Mouse (Mus musculus) hindbrain, embryonic 14.5 days (tissue): ENCODE data around the gene Erich4. TPM values are rescaled to one million over a fixed set of nuclear protein-coding genes. Genes with fewer than 3 reads are reported as not detected.

Source experiments
- ATAC-seq: fragments of 200-750 bp; cut with Nextera tagmentation; 2 replicates; pipeline ENCODE4 v1.8.0; 2017; ENCODE audit warnings: moderate number of reproducible peaks, mild to moderate bottlenecking, moderate TSS enrichment, moderate library complexity; ENCODE audit not compliant: low FRiP score
- DNase-seq: peaks from one replicate; pipeline ENCODE4 v3.0.0-alpha.2; 2015; ENCODE audit warnings: low spot score
- H3K27ac ChIP-seq: fragments of 300-500 bp; sonication (generic); 2 replicates; pipeline ENCODE4 v1.5.1; 2014; ENCODE audit warnings: mild to moderate bottlenecking, moderate library complexity
- H3K27me3 ChIP-seq: fragments of 300-500 bp; sonication (generic); 2 replicates; pipeline ENCODE4 v1.6.1; 2014; ENCODE audit warnings: mild to moderate bottlenecking, low read length, mixed read lengths; ENCODE audit not compliant: control insufficient read depth, insufficient read depth
- H3K36me3 ChIP-seq: fragments of 300-500 bp; sonication (generic); replicated peaks from 2 replicates; pipeline ENCODE4 v1.6.1; 2014; ENCODE audit not compliant: control insufficient read depth, insufficient read depth
- H3K4me1 ChIP-seq: fragments of 300-500 bp; sonication (generic); replicated peaks from 2 replicates; pipeline ENCODE4 v1.6.1; 2014; ENCODE audit warnings: antibody characterized with exemption, low read length, mixed read lengths; ENCODE audit not compliant: control insufficient read depth, insufficient read depth
- H3K4me2 ChIP-seq: fragments of 300-500 bp; sonication (generic); replicated peaks from 2 replicates; pipeline ENCODE4 v1.6.1; 2014; ENCODE audit warnings: mild to moderate bottlenecking, moderate library complexity
- H3K4me3 ChIP-seq: fragments of 300-500 bp; sonication (generic); replicated peaks from 2 replicates; pipeline ENCODE4 v1.5.1; 2014; ENCODE audit warnings: mild to moderate bottlenecking, low read length
- H3K9ac ChIP-seq: fragments of 300-500 bp; sonication (generic); 2 replicates; pipeline ENCODE4 v1.6.1; 2014
- H3K9me3 ChIP-seq: fragments of 300-500 bp; sonication (generic); 2 replicates; pipeline ENCODE4 v1.6.1; 2016; ENCODE audit warnings: low read length; ENCODE audit not compliant: control insufficient read depth
- WGBS: fragments of 180-500 bp; shearing (Covaris S2); extraction: QIAGEN DNeasy Blood & Tissue Kit; methylation state at CpG from one replicate; pipeline ENCODE4 v1.1.7; 2014; 5-methylcytosine and 5-hydroxymethylcytosine counted together
- polyA plus RNA-seq: library from polyadenylated mRNA; unstranded; fragments of >200 nt; fragmentation: Nextera tagmentation; extraction: Ambion mirVana; gene quantifications from 2 replicates; pipeline ENCODE4 v1.2.1, GENCODE M21; 2014

Gene Erich4
- polyA plus RNA-seq, 1 experiment from 2014 or later = not detected

- no peak overlapping the region for H3K9ac ChIP-seq
- ATAC-seq = no peak
- no peak for DNase-seq
Measured at GRCm38 (mm10) chr7:25644631-25645030, 28.9 kb upstream of the Erich4 start.

DNA sequence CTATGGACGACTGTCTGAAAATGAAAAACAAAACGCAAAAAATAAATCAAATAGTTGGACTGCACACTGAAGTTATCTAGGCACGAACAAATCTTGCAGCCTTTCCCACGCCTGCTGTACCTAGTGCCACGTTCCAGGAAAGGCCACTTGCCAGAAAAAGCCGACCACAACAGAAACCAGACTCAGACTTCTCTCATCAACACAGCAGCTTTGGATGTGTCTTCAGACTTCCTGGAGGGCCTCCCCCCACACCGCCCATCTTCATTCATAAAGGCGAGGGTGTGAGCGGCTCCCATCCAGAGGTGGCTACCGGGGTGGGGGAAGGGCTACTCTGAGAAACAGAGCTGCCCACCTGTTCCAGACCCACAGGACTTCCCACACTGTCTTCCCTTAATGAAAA is 28.4 kb upstream of the Erich4 start:
- DNase-seq (no peak), ATAC-seq (no peak)
- Histone ChIP-seq H3K4me2 (no peak overlapping the region), H3K27ac (no peak overlapping the region), H3K36me3 (peaks cover 29% of the 10 kb centered on the region), H3K27me3 (no peaks in the 10 kb centered on the region), H3K9me3 (no peaks in the 10 kb centered on the region), H3K4me3 (no peak overlapping the region), H3K4me1 (no peaks in the 10 kb centered on the region), H3K9ac (no peak overlapping the region)
- WGBS = 78% methylated on average over 10 of the region's 10 CpGs

More at GRCm38 (mm10) chr7:25644631-25645030, 28.9 kb upstream of the Erich4 start:
- Histone ChIP-seq H3K4me1 (no peaks in the 10 kb centered on the region), H3K9me3 (no peaks in the 10 kb centered on the region), H3K4me2 (no peak overlapping the region), H3K27me3 (no peaks in the 10 kb centered on the region), H3K4me3 (no peak overlapping the region), H3K36me3 (peaks cover 24% of the 10 kb centered on the region), H3K27ac (no peak overlapping the region)
- 80% methylated on average over 4 of the region's 4 CpGs for WGBS

GRCm38 (mm10) chr7:25639754-25640153 is 24.1 kb upstream of the Erich4 start:
- DNase-seq = no peak
- Histone ChIP-seq H3K4me1 (no peaks in the 10 kb centered on the region), H3K4me2 (no peak overlapping the region), H3K9me3 (no peaks in the 10 kb centered on the region), H3K9ac (no peak overlapping the region), H3K36me3 (peaks cover 50% of the 10 kb centered on the region), H3K27me3 (no peaks in the 10 kb centered on the region), H3K4me3 (no peak overlapping the region), H3K27ac (no peak overlapping the region)
- 88% methylated on average over 4 of the region's 4 CpGs for WGBS
- ATAC-seq = no peak

- no peak for ATAC-seq
- H3K36me3 ChIP-seq = peaks cover 74% of the 10 kb centered on the region
Measured at GRCm38 (mm10) chr7:25637099-25637498, 21.4 kb upstream of the Erich4 start.

GRCm38 (mm10) chr7:25636373-25636772 is 20.7 kb upstream of the Erich4 start:
- no peak overlapping the region for H3K9ac ChIP-seq
- no peaks in the 10 kb centered on the region for H3K27me3 ChIP-seq
- WGBS = 64% methylated on average over 3 of the region's 3 CpGs
- H3K27ac ChIP-seq = no peak overlapping the region
- H3K4me1 ChIP-seq = no peaks in the 10 kb centered on the region
- H3K4me3 ChIP-seq = no peak overlapping the region
- H3K36me3 ChIP-seq = peaks cover 78% of the 10 kb centered on the region
- H3K9me3 ChIP-seq = no peaks in the 10 kb centered on the region
- ATAC-seq (no peak), DNase-seq (no peak)
- no peak overlapping the region for H3K4me2 ChIP-seq

More at GRCm38 (mm10) chr7:25637099-25637498, 21.4 kb upstream of the Erich4 start:
- Histone ChIP-seq H3K27ac (no peak overlapping the region), H3K27me3 (no peaks in the 10 kb centered on the region), H3K4me2 (no peak overlapping the region), H3K4me3 (no peak overlapping the region), H3K9me3 (no peaks in the 10 kb centered on the region), H3K4me1 (no peaks in the 10 kb centered on the region), H3K9ac (no peak overlapping the region)
- DNase-seq = no peak
- 83% methylated on average over 5 of the region's 5 CpGs for WGBS

DNA sequence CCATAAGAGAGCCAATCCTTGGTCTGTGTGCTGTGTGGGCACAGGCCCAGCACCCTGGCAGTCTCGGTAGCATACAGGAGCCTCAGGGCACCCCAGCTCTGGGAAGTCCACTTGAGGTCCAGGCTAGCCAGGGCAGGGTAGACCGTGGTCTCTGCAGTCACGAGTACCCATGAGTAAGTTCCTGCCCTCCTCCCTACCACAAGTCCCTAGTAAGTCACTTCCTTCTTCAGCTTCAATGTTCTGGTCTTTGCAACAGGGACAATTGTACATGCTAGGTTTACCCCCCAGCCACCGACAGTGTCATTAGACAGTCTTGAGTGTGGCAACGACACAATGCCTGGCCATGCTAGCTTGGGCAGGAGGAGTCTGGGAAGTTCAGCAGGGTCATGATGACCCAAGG is 17.0 kb upstream of the Erich4 start:
- H3K27ac ChIP-seq = no peak overlapping the region
- WGBS = 95% methylated on average over 5 of the region's 5 CpGs
- peaks cover 15% of the 10 kb centered on the region for H3K27me3 ChIP-seq
- peaks cover under 1% of the 10 kb centered on the region; the same call in 1 of the 2 replicates for H3K4me1 ChIP-seq
- H3K4me3 ChIP-seq = no peak overlapping the region
- no peak for DNase-seq
- H3K9ac ChIP-seq = no peak overlapping the region
- peaks cover 67% of the 10 kb centered on the region for H3K36me3 ChIP-seq
- no peak overlapping the region for H3K4me2 ChIP-seq
- H3K9me3 ChIP-seq = no peaks in the 10 kb centered on the region
- ATAC-seq = no peak

DNA sequence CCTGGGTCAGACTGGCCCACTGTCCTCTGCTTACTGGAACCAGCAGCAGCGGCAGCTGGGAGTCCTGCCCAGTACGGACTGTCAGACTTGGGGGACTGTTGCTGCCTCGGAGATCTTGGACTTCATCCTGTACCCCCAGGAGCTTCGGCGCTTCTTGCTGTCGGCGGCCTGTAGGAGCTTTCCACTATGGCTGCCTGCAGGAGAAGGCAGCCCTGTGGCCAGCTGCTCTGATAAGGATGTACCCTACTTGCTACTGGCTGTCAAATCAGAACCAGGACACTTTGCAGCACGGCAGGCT is 12.6 kb upstream of the Erich4 start:
- 56% methylated on average over 8 of the region's 8 CpGs for WGBS
- ATAC-seq = no peak
- Histone ChIP-seq H3K9ac (no peak overlapping the region), H3K4me3 (no peak overlapping the region), H3K27me3 (peaks cover 19% of the 10 kb centered on the region), H3K4me1 (peaks cover 9% of the 10 kb centered on the region; the same call in 1 of the 2 replicates), H3K9me3 (no peaks in the 10 kb centered on the region), H3K27ac (no peak overlapping the region), H3K4me2 (peak overlapping the region; percentile 43; the same call in 1 of the 2 replicates), H3K36me3 (peaks cover 51% of the 10 kb centered on the region)
- DNase-seq = no peak

DNA sequence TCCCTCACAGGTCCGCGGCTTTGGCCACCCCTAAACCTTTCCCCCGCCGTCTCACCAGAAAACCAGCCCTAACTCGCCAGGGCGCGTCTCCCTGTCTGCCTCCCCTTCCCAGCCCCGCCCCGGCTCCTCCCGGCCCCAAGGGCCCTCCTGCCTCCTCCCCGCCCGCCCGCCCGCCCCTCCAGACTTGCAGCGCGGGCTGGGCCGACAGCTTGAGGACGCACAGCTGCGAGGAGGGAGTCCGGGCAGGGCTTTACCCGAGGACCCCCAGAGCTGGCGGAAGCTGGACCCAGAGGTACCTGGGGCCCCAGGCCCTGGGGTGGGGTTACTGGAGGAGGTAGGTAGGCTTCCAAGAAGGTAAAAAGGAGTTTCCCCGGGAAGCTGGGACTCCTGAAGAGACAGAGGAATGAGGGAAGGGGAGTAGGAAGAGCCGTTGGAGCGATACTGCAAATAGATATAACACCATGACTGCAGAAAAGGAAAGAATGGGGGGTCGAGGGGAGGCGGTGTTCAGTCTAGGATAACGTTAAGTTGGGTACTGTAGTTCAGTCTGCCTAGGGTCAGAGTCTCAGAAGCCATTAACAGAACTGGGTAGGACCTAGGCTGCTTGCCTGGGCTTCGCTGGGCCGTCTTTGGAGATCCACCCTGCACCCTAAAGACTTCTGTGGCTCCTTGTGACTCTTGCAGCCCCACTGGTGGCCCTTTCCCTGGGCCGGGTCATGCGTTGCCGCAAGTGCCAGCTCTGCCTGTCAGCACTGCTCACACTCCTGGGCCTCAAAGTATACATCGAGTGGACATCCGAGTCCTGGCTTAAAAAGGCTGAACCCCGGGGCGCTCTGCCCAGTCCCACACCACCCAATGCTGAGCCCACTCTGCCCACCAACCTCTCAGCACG is 12.0 kb upstream of the Erich4 start:
- peaks cover 51% of the 10 kb centered on the region for H3K36me3 ChIP-seq
- 19% methylated on average over 38 of the region's 38 CpGs for WGBS
- peaks cover 9% of the 10 kb centered on the region; the same call in 1 of the 2 replicates for H3K4me1 ChIP-seq
- H3K27me3 ChIP-seq = peaks cover 19% of the 10 kb centered on the region
- H3K9me3 ChIP-seq = no peaks in the 10 kb centered on the region
- H3K4me2 ChIP-seq = peak overlapping the region; percentile 43
- no peak overlapping the region for H3K27ac ChIP-seq
- DNase-seq (no peak), ATAC-seq (no peak)
- H3K9ac ChIP-seq = no peak overlapping the region
- H3K4me3 ChIP-seq = peak overlapping the region; percentile 9

GRCm38 (mm10) chr7:25626509-25627430 is 11.1 kb upstream of the Erich4 start, which contains the start of gene B3gnt8:
TSS of gene B3gnt8 (plus strand) at chr7:25626654.
- peak within 1 kb of the TSS; percentile 9 for H3K4me3 ChIP-seq
- no peaks in the 10 kb centered on the region for H3K9me3 ChIP-seq
- WGBS = 21% methylated on average over 29 of the region's 29 CpGs
- H3K36me3 ChIP-seq = peaks cover 51% of the 10 kb centered on the region
- H3K4me2 ChIP-seq = peak within 1 kb of the TSS; percentile 43
- ATAC-seq (no peak), DNase-seq (no peak)
- no peak within 1 kb of the TSS for H3K9ac ChIP-seq
- peaks cover 9% of the 10 kb centered on the region; the same call in 1 of the 2 replicates for H3K4me1 ChIP-seq
- H3K27me3 ChIP-seq = peaks cover 19% of the 10 kb centered on the region
- H3K27ac ChIP-seq = no peak within 1 kb of the TSS
